Mouse (Mus musculus): ENCODE results near the gene Prkag2. TPM values are rescaled to one million over a fixed set of nuclear protein-coding genes. Genes with fewer than 3 reads are reported as not detected.

Prkag2 gene
- polyA plus RNA-seq, 1 experiment from 2014 or later: 63.1 TPM

- Histone ChIP-seq H3K9me3 (replicated peaks) (no peaks in the 10 kb centered on the region), H3K27ac (no peak overlapping the region), H3K4me3 (peak overlapping the region; percentile 55), H3K4me1 (peaks cover 21% of the 10 kb centered on the region), H3K36me3 (ENCODE audit: poor library complexity, severe bottlenecking) (no peaks in the 10 kb centered on the region), H3K27me3 (peaks cover 53% of the 10 kb centered on the region), H3K4me2 (peak overlapping the region; percentile 99), H3K9ac (peak overlapping the region; percentile 67; the same call in 1 of the 2 replicates)
- ATAC-seq: 0 out of 2 replicates have a peak, but pooled peaks have one; percentile 25
- WGBS: 1% methylated on average over 25 of the region's 25 CpGs
Observed at GRCm38 (mm10) chr5:25101126-25101523, 683 bp upstream of the Prkag2 start.

GRCm38 (mm10) chr5:25100157-25100515 is 306 bp downstream of the Prkag2 start:
- peak overlapping the region; percentile 55 for H3K4me3 ChIP-seq
- peaks cover 53% of the 10 kb centered on the region for H3K27me3 ChIP-seq
- H3K27ac ChIP-seq: no peak overlapping the region
- no peaks in the 10 kb centered on the region for H3K9me3 ChIP-seq (replicated peaks)
- ATAC-seq: no peak; the same call in 1 of the 2 replicates
- H3K9ac ChIP-seq: peak overlapping the region; percentile 67; the same call in 1 of the 2 replicates
- no peaks in the 10 kb centered on the region for H3K36me3 ChIP-seq (ENCODE audit: poor library complexity, severe bottlenecking)
- peak overlapping the region; percentile 99 for H3K4me2 ChIP-seq
- H3K4me1 ChIP-seq: peaks cover 21% of the 10 kb centered on the region
- under 1% methylated on average over 26 of the region's 26 CpGs for WGBS

- Histone ChIP-seq H3K27ac (no peak overlapping the region), H3K4me3 (peak overlapping the region; percentile 55), H3K9me3 (replicated peaks) (no peaks in the 10 kb centered on the region), H3K4me1 (peaks cover 21% of the 10 kb centered on the region), H3K4me2 (peak overlapping the region; percentile 99), H3K9ac (peak overlapping the region; percentile 12; the same call in 1 of the 2 replicates), H3K36me3 (ENCODE audit: poor library complexity, severe bottlenecking) (no peaks in the 10 kb centered on the region), H3K27me3 (peaks cover 53% of the 10 kb centered on the region)
- under 1% methylated on average over 45 of the region's 45 CpGs for WGBS
- ATAC-seq: peak; percentile 62
Observed at GRCm38 (mm10) chr5:25099367-25100156, 880 bp downstream of the Prkag2 start.

GRCm38 (mm10) chr5:25097891-25098290 is 2.6 kb downstream of the Prkag2 start:
- H3K27ac ChIP-seq: no peak overlapping the region
- no peaks in the 10 kb centered on the region for H3K9me3 ChIP-seq (replicated peaks)
- no peak overlapping the region for H3K4me2 ChIP-seq
- H3K4me1 ChIP-seq: peaks cover 21% of the 10 kb centered on the region
- no peak for ATAC-seq
- H3K36me3 ChIP-seq (ENCODE audit: poor library complexity, severe bottlenecking): no peaks in the 10 kb centered on the region
- no peak overlapping the region for H3K9ac ChIP-seq
- no peak overlapping the region for H3K4me3 ChIP-seq
- WGBS: 72% methylated on average over 3 of the region's 3 CpGs
- H3K27me3 ChIP-seq: peaks cover 51% of the 10 kb centered on the region

- no peaks in the 10 kb centered on the region for H3K9me3 ChIP-seq (replicated peaks)
- H3K4me3 ChIP-seq: no peak overlapping the region
- no peak for ATAC-seq
- H3K4me1 ChIP-seq: peaks cover 21% of the 10 kb centered on the region
- H3K4me2 ChIP-seq: no peak overlapping the region
- no peak overlapping the region for H3K27ac ChIP-seq
- WGBS: 79% methylated on average over 4 of the region's 4 CpGs
- H3K9ac ChIP-seq: no peak overlapping the region
- no peaks in the 10 kb centered on the region for H3K36me3 ChIP-seq (ENCODE audit: poor library complexity, severe bottlenecking)
- peaks cover 42% of the 10 kb centered on the region for H3K27me3 ChIP-seq
Observed at GRCm38 (mm10) chr5:25096431-25096830, 4.0 kb downstream of the Prkag2 start.

GRCm38 (mm10) chr5:25092630-25093245 is 7.7 kb downstream of the Prkag2 start:
- no peak for ATAC-seq
- H3K27me3 ChIP-seq: peaks cover 6% of the 10 kb centered on the region
- no peaks in the 10 kb centered on the region for H3K36me3 ChIP-seq (ENCODE audit: poor library complexity, severe bottlenecking)
- H3K27ac ChIP-seq: no peak overlapping the region
- no peaks in the 10 kb centered on the region for H3K4me1 ChIP-seq
- H3K9me3 ChIP-seq (replicated peaks): no peaks in the 10 kb centered on the region
- no peak overlapping the region for H3K4me2 ChIP-seq
- WGBS: 82% methylated on average over 8 of the region's 8 CpGs
- H3K4me3 ChIP-seq: no peak overlapping the region
- H3K9ac ChIP-seq: no peak overlapping the region

- peaks cover 12% of the 10 kb centered on the region; the same call in 1 of the 2 replicates for H3K4me1 ChIP-seq
- 85% methylated on average over 6 of the region's 6 CpGs for WGBS
Observed at GRCm38 (mm10) chr5:25089258-25089972, 11.0 kb downstream of the Prkag2 start.

GRCm38 (mm10) chr5:25088633-25089032 is 11.8 kb downstream of the Prkag2 start:
- ATAC-seq: no peak
- 75% methylated on average over 4 of the region's 4 CpGs for WGBS
- no peak overlapping the region for H3K9ac ChIP-seq

More at GRCm38 (mm10) chr5:25089258-25089972, 11.0 kb downstream of the Prkag2 start:
- Histone ChIP-seq H3K4me2 (no peak overlapping the region), H3K9ac (no peak overlapping the region), H3K36me3 (ENCODE audit: poor library complexity, severe bottlenecking) (no peaks in the 10 kb centered on the region), H3K27ac (no peak overlapping the region), H3K27me3 (no peaks in the 10 kb centered on the region), H3K9me3 (replicated peaks) (no peaks in the 10 kb centered on the region), H3K4me3 (no peak overlapping the region)
- ATAC-seq: no peak

GRCm38 (mm10) chr5:25088111-25088510 is 12.3 kb downstream of the Prkag2 start:
- Histone ChIP-seq H3K4me3 (no peak overlapping the region), H3K4me1 (peaks cover 12% of the 10 kb centered on the region; the same call in 1 of the 2 replicates), H3K9me3 (replicated peaks) (no peaks in the 10 kb centered on the region), H3K27me3 (no peaks in the 10 kb centered on the region), H3K9ac (no peak overlapping the region), H3K4me2 (no peak overlapping the region), H3K36me3 (ENCODE audit: poor library complexity, severe bottlenecking) (no peaks in the 10 kb centered on the region), H3K27ac (no peak overlapping the region)
- whole genome bisulfite sequencing: 88% methylated on average over 13 of the region's 13 CpGs
- ATAC-seq: no peak

More at GRCm38 (mm10) chr5:25088633-25089032, 11.8 kb downstream of the Prkag2 start:
- H3K4me3 ChIP-seq: no peak overlapping the region
- H3K36me3 ChIP-seq (ENCODE audit: poor library complexity, severe bottlenecking): no peaks in the 10 kb centered on the region
- no peak overlapping the region for H3K27ac ChIP-seq
- no peaks in the 10 kb centered on the region for H3K9me3 ChIP-seq (replicated peaks)
- peaks cover 12% of the 10 kb centered on the region; the same call in 1 of the 2 replicates for H3K4me1 ChIP-seq
- no peaks in the 10 kb centered on the region for H3K27me3 ChIP-seq
- no peak overlapping the region for H3K4me2 ChIP-seq

- ATAC-seq: no peak
- WGBS: 78% methylated on average over 7 of the region's 7 CpGs
Observed at GRCm38 (mm10) chr5:25087064-25087463, 13.4 kb downstream of the Prkag2 start.

GRCm38 (mm10) chr5:25086234-25086633 is 14.2 kb downstream of the Prkag2 start:
- 35% methylated on average over 4 of the region's 4 CpGs for WGBS
- Histone ChIP-seq H3K4me2 (no peak overlapping the region), H3K27me3 (no peaks in the 10 kb centered on the region), H3K27ac (no peak overlapping the region), H3K4me1 (peaks cover 12% of the 10 kb centered on the region; the same call in 1 of the 2 replicates), H3K9me3 (replicated peaks) (no peaks in the 10 kb centered on the region), H3K36me3 (ENCODE audit: poor library complexity, severe bottlenecking) (no peaks in the 10 kb centered on the region), H3K4me3 (no peak overlapping the region), H3K9ac (no peak overlapping the region)
- ATAC-seq: no peak

More at GRCm38 (mm10) chr5:25087064-25087463, 13.4 kb downstream of the Prkag2 start:
- Histone ChIP-seq H3K4me1 (peaks cover 12% of the 10 kb centered on the region; the same call in 1 of the 2 replicates), H3K4me2 (no peak overlapping the region), H3K9ac (no peak overlapping the region), H3K27ac (no peak overlapping the region), H3K36me3 (ENCODE audit: poor library complexity, severe bottlenecking) (no peaks in the 10 kb centered on the region), H3K4me3 (no peak overlapping the region), H3K27me3 (no peaks in the 10 kb centered on the region), H3K9me3 (replicated peaks) (no peaks in the 10 kb centered on the region)

Measured in forebrain, embryonic 13.5 days (tissue).